In the genomic region with DNA sequence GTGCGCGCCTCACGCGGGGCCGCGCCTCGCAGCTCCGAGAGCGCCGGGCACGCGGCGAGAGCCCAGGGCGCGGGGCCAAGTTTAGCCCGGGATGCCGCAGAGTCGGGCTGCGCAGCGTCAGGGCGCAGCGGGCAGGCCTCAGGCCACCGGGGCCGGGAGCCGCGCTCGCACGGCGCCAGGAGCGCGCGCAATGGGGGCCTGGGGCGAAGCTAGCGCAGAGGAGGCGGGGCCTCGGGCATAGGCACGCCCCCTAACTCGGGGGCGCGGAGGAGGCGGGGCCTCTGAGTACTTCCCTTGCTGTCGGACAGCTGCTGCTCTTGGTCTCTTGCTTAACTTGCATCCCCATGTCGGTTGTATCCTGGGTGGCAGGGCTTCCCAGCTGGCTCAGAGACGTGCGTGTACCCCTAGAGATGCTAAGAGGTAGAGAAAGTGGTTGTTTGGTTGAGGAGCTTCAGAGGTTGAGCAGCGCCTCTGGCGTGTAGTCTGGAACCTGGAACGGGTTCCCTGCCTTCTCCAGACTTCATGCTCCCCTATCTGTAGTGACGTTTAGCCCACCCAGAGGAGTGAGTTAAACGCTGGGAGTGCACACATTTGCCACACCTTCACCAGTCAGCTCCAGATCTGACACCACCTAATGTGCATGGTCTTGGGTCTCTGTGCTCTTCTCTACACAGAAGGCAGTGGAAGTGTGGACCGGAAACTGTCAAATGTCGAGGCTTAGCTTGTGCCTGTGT, we compare ENCODE assay signal across 8 mouse cellular contexts. TPM values are rescaled to one million over a fixed set of nuclear protein-coding genes. Genes with fewer than 3 reads are reported as not detected.
DNase-seq lines count a peak whose midpoint lies in the region; ATAC-seq and TF ChIP-seq lines count a peak whose summit lies in the region.

A gene (minus strand): TSS at position 171 of the 734 bp plus-strand sequence.

- peak within 1 kb of the TSS; percentile 87 for H3K4me2 ChIP-seq in hindbrain, embryonic 16.5 days (ENCODE audit: low read length)

- DNase-seq in WW6 (ENCODE audit: low read depth, low spot score), result peak; percentile 72
- DNase-seq in gastrocnemius, adult 2 months, result peak; percentile 96
- peak; percentile 80 for DNase-seq in left cerebral cortex, adult 11 months (ENCODE audit: low spot score)
- peak; percentile 93 for DNase-seq in lung, postnatal 36 days
- DNase-seq in retina, embryonic 14.5 days (ENCODE audit: low spot score), result peak; percentile 95
- peak; percentile 96 for DNase-seq in thymus, postnatal 36 days

- H3K9me3 ChIP-seq in hindbrain, embryonic 16.5 days (ENCODE audit: control insufficient read depth, low read length), result no peaks in the 10 kb centered on the region

- peak within 1 kb of the TSS; percentile 97 for H3K27ac ChIP-seq in gastrocnemius, adult 2 months
- H3K27ac ChIP-seq in hindbrain, embryonic 16.5 days (ENCODE audit: low read depth, low read length), result peak within 1 kb of the TSS; percentile 91

- peak within 1 kb of the TSS; percentile 88 for H3K4me3 ChIP-seq in gastrocnemius, adult 2 months
- peak within 1 kb of the TSS; percentile 74 for H3K4me3 ChIP-seq in hindbrain, embryonic 16.5 days (ENCODE audit: low read length)

- H3K36me3 ChIP-seq in hindbrain, embryonic 16.5 days (ENCODE audit: control insufficient read depth, insufficient read depth, low read length), result no peaks in the 10 kb centered on the region

- H3K9ac ChIP-seq in hindbrain, embryonic 16.5 days (ENCODE audit: low read depth, low read length), result peak within 1 kb of the TSS; percentile 86

- no peak for TF ChIP-seq CTCF in gastrocnemius, adult 2 months (IDR thresholded peaks at IDR 0.05)

- peak; percentile 74 for ATAC-seq in common myeloid progenitor, adult 5-6 weeks (replicated peaks; ENCODE audit: low read depth, poor library complexity, severe bottlenecking)
- ATAC-seq in hindbrain, embryonic 16.5 days, result peak; percentile 82

- peaks cover 8% of the 10 kb centered on the region for H3K4me1 ChIP-seq in hindbrain, embryonic 16.5 days (ENCODE audit: control insufficient read depth, insufficient read depth, low read depth, low read length)

- 6% methylated on average over 32 of the region's 52 CpGs for WGBS in hindbrain, embryonic 16.5 days

- H3K27me3 ChIP-seq in hindbrain, embryonic 16.5 days (replicated peaks; ENCODE audit: control insufficient read depth, insufficient read depth, low read length), result no peaks in the 10 kb centered on the region

- intact Hi-C loops in gastrocnemius, adult 2 months (cut with DNase I), result loop anchor here (10.0 kb wide), 1 partner anchor 226 kb away; a partner anchor contains a TSS

RNA-seq across cellular contexts. Expression of the gene that starts here (rescaled TPM):
- 15.2 and 19.5 TPM in 2 replicates for total RNA-seq in common myeloid progenitor, adult 5-6 weeks (2017)
- total RNA-seq in gastrocnemius, adult 2 months (2021), result 100 to 1,000 TPM in 1 of 2 experiments, 10 to 100 TPM in 1; 41.6 to 104 TPM
- polyA plus RNA-seq in hindbrain, embryonic 16.5 days (2015; fragmentation: Nextera tagmentation; extraction: Ambion mirVana), result 2.9 and 3.5 TPM in 2 replicates

Comparison
In these comparisons a context has a peak if more than half of its experiments do, and no peak if none do; other contexts are left out.
1. Peak in every context shown above with its lines: DNase-seq, ATAC-seq, H3K4me3 ChIP-seq and H3K27ac ChIP-seq.